ENCODE assay signal across 9 mouse cellular contexts in genomic region chr7:98572223-98572868, GRCm38 (mm10).
DNase-seq lines count a peak whose midpoint lies in the region; ATAC-seq and TF ChIP-seq lines count a peak whose summit lies in the region.
"Had no signal": no experiment of that assay in that cellular context is flagged by ENCODE, and none has a peak within 500 bp of the region (broad histone marks: within the 10 kb centered on the region; RNA-seq: fewer than 3 reads in every experiment).

No protein-coding gene starts in this region.

- H3K9me3 ChIP-seq in heart, embryonic 15.5 days (replicated peaks), result no peaks in the 10 kb centered on the region
- no peaks in the 10 kb centered on the region for H3K9me3 ChIP-seq in neural tube, embryonic 15.5 days (replicated peaks)
- H3K9me3 ChIP-seq: limb, embryonic 15.5 days had no signal

- no peak overlapping the region for H3K4me3 ChIP-seq in layer of hippocampus, adult 2 months
- no peak overlapping the region for H3K4me3 ChIP-seq in heart, embryonic 15.5 days
- no peak overlapping the region for H3K4me3 ChIP-seq in neural tube, embryonic 15.5 days (replicated peaks)
- no peak overlapping the region for H3K4me3 ChIP-seq in cerebellum, adult 2 months (replicated peaks; ENCODE audit: insufficient read depth, low read depth, low read length)
- H3K4me3 ChIP-seq: limb, embryonic 15.5 days had no signal

- no peak overlapping the region for H3K4me2 ChIP-seq in heart, embryonic 15.5 days
- H3K4me2 ChIP-seq in neural tube, embryonic 15.5 days, result no peak overlapping the region
- H3K4me2 ChIP-seq: limb, embryonic 15.5 days had no signal

- H3K27ac ChIP-seq in layer of hippocampus, adult 2 months, result peak overlapping the region; percentile 80
- H3K27ac ChIP-seq in heart, embryonic 15.5 days, result peak overlapping the region; percentile 62
- peak overlapping the region; percentile 48; the same call in 1 of the 2 replicates for H3K27ac ChIP-seq in neural tube, embryonic 15.5 days (replicated peaks)
- H3K27ac ChIP-seq in cerebellum, adult 2 months (ENCODE audit: insufficient read depth, low read length), result no peak overlapping the region

- WGBS in heart, embryonic 15.5 days, result 29% methylated on average over 10 of the region's 10 CpGs
- WGBS in neural tube, embryonic 15.5 days, result 35% methylated on average over 10 of the region's 10 CpGs
- 71% methylated on average over 10 of the region's 10 CpGs for WGBS in cerebellum, adult 2 months

- TF ChIP-seq CTCF in layer of hippocampus, adult 2 months (conservative IDR thresholded peaks at IDR 0.05), result no peak
- no peak for TF ChIP-seq CTCF in cerebellum, adult 2 months (IDR thresholded peaks at IDR 0.05; ENCODE audit: borderline replicate concordance, insufficient read depth, low read depth, low read length)

- no peak for TF ChIP-seq POLR2A in cerebellum, adult 2 months (IDR thresholded peaks at IDR 0.05; ENCODE audit: borderline replicate concordance, insufficient read depth, low read length)

- no peaks in the 10 kb centered on the region for H3K27me3 ChIP-seq in heart, embryonic 15.5 days
- H3K27me3 ChIP-seq in neural tube, embryonic 15.5 days (replicated peaks), result no peaks in the 10 kb centered on the region
- H3K27me3 ChIP-seq in cerebellum, adult 2 months (ENCODE audit: control insufficient read depth, insufficient read depth, low read length), result no peaks in the 10 kb centered on the region
- H3K27me3 ChIP-seq: limb, embryonic 15.5 days had no signal

- no peaks in the 10 kb centered on the region for H3K36me3 ChIP-seq in heart, embryonic 15.5 days
- no peaks in the 10 kb centered on the region for H3K36me3 ChIP-seq in neural tube, embryonic 15.5 days
- H3K36me3 ChIP-seq: limb, embryonic 15.5 days had no signal

- no peak overlapping the region for H3K9ac ChIP-seq in heart, embryonic 15.5 days
- H3K9ac ChIP-seq in neural tube, embryonic 15.5 days (replicated peaks), result no peak overlapping the region
- H3K9ac ChIP-seq: limb, embryonic 15.5 days had no signal

- DNase-seq in layer of hippocampus, adult 2 months (ENCODE audit: low spot score in 2 of 2), result no peak
- no peak for DNase-seq in layer of hippocampus, postnatal 14 days (ENCODE audit: low spot score in 2 of 2)
- DNase-seq in kidney, postnatal 4 days, result peak; percentile 77 to 86
- DNase-seq in cerebellum, adult 2 months, result no peak
- DNase-seq in right cerebral cortex, adult 18-20 months, result no peak
- DNase-seq in layer of hippocampus, adult 11-12 months (ENCODE audit: low spot score), result no peak

- peak; percentile 44 for ATAC-seq in heart, embryonic 15.5 days (replicated peaks; ENCODE audit: insufficient number of reproducible peaks, insufficient read depth, low FRiP score, low read depth)
- no peak for ATAC-seq in neural tube, embryonic 15.5 days (ENCODE audit: low FRiP score)

- H3K4me1 ChIP-seq in heart, embryonic 15.5 days (replicated peaks), result peaks cover 37% of the 10 kb centered on the region
- H3K4me1 ChIP-seq in neural tube, embryonic 15.5 days, result peaks cover 9% of the 10 kb centered on the region; the same call in 1 of the 2 replicates
- no peaks in the 10 kb centered on the region for H3K4me1 ChIP-seq in cerebellum, adult 2 months (ENCODE audit: control insufficient read depth, insufficient read depth, low read length)

Comparison
In these comparisons a context has a peak if more than half of its experiments do, and no peak if none do; other contexts are left out.
1. DNase-seq: peak in kidney, postnatal 4 days (2 of 2); none in layer of hippocampus, adult 2 months (0 of 2), layer of hippocampus, postnatal 14 days (0 of 2), cerebellum, adult 2 months (0 of 2), right cerebral cortex, adult 18-20 months (single experiment) and layer of hippocampus, adult 11-12 months (single experiment).